Mouse (Mus musculus) limb, embryonic 11.5 days (tissue): ENCODE measurements around the gene Ccl25. TPM values are rescaled to one million over a fixed set of nuclear protein-coding genes. Genes with fewer than 3 reads are reported as not detected.
"Not testable (repeated sequence)": the region's sequence is repeated elsewhere in the genome, so short reads cannot be mapped to it uniquely, and the experiment has no call there.

Experiments
- ATAC-seq: fragments of 200-750 bp; cut with Nextera tagmentation; 2 replicates; pipeline ENCODE4 v1.8.0; 2017; ENCODE audit warnings: low read depth; ENCODE audit not compliant: insufficient number of reproducible peaks, low FRiP score, low TSS enrichment
- DNase-seq: peaks from one replicate; pipeline ENCODE4 v3.0.0-alpha.2; 2015; ENCODE audit warnings: low spot score
- H3K27ac ChIP-seq: fragments of 300-500 bp; sonication (generic); replicated peaks from 2 replicates; pipeline ENCODE4 v1.5.1; 2014; ENCODE audit warnings: low read depth, mild to moderate bottlenecking, low read length
- H3K27me3 ChIP-seq: fragments of 300-500 bp; sonication (generic); 2 replicates; pipeline ENCODE4 v1.6.1; 2014; ENCODE audit warnings: mild to moderate bottlenecking, low read length, mixed read lengths; ENCODE audit not compliant: control insufficient read depth, insufficient read depth
- H3K36me3 ChIP-seq: fragments of 300-500 bp; sonication (generic); 2 replicates; pipeline ENCODE4 v1.6.1; 2014; ENCODE audit warnings: mild to moderate bottlenecking, low read length, moderate library complexity, mixed read lengths; ENCODE audit not compliant: control insufficient read depth, insufficient read depth
- H3K4me1 ChIP-seq: fragments of 300-500 bp; sonication (generic); 2 replicates; pipeline ENCODE4 v1.6.1; 2014; ENCODE audit warnings: low read length, mixed read lengths; ENCODE audit not compliant: control insufficient read depth, insufficient read depth
- H3K4me2 ChIP-seq: fragments of 300-500 bp; sonication (generic); 2 replicates; pipeline ENCODE4 v1.6.1; 2014; ENCODE audit warnings: low read depth, mild to moderate bottlenecking, moderate library complexity; ENCODE audit not compliant: severe bottlenecking
- H3K4me3 ChIP-seq: fragments of 300-500 bp; sonication (generic); 2 replicates; pipeline ENCODE4 v1.5.1; 2014; ENCODE audit warnings: low read depth, low read length
- H3K9ac ChIP-seq: fragments of 300-500 bp; sonication (generic); 2 replicates; pipeline ENCODE4 v1.6.1; 2014; ENCODE audit warnings: mild to moderate bottlenecking, low read length
- H3K9me3 ChIP-seq: fragments of 300-500 bp; sonication (generic); 2 replicates; pipeline ENCODE4 v1.6.1; 2016; ENCODE audit warnings: low read length; ENCODE audit not compliant: control insufficient read depth
- WGBS: fragments of 180-500 bp; shearing (Covaris S2); extraction: QIAGEN DNeasy Blood & Tissue Kit; methylation state at CpG from one replicate; pipeline ENCODE4 v1.1.7; 2014; 5-methylcytosine and 5-hydroxymethylcytosine counted together
- polyA plus RNA-seq: library from polyadenylated mRNA; unstranded; fragments of >200 nt; fragmentation: Nextera tagmentation; extraction: Ambion mirVana; gene quantifications from 2 replicates; pipeline ENCODE4 v1.2.1, GENCODE M21; 2014

Ccl25 gene
- polyA plus RNA-seq, 1 experiment from 2014 or later, result 18.2 TPM

GRCm38 (mm10) chr8:4349335-4349734, 24.3 kb downstream of the Ccl25 start:
- ATAC-seq (no peak), DNase-seq (no peak)
- H3K4me2 ChIP-seq, result no peak overlapping the region
- H3K36me3 ChIP-seq, result no peaks in the 10 kb centered on the region
- no peaks in the 10 kb centered on the region for H3K27me3 ChIP-seq
- H3K4me1 ChIP-seq, result 0 out of 2 replicates have a peak, but pooled peaks cover 2% of the 10 kb centered on the region
- WGBS, result 65% methylated on average over 1 of the region's 1 CpGs
- no peak overlapping the region for H3K27ac ChIP-seq
- no peaks in the 10 kb centered on the region for H3K9me3 ChIP-seq
- no peak overlapping the region for H3K4me3 ChIP-seq
- H3K9ac ChIP-seq, result no peak overlapping the region

DNA sequence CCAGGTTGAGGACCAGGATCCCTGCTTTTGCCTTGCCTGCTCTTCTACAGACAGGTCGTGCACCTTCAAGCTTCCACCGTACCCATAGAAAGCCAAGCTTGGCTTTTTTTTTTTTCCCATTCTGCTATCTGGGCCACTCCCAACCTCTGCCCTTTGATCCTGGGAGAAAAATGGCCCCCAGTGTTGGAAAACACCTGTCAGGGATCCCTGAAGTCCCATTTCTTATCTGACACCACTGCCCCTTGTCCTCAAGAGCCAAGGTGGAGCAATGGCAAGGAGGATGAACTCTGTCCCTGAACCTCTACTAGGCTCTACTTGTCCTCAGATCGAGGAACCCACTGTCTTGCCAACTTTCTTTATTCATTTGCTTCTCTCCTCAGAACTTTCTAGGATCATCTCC, 25.6 kb downstream of the Ccl25 start:
- H3K27ac ChIP-seq, result no peak overlapping the region
- H3K36me3 ChIP-seq, result no peaks in the 10 kb centered on the region
- no peak overlapping the region for H3K4me2 ChIP-seq
- no peak overlapping the region for H3K4me3 ChIP-seq
- DNase-seq, result no peak
- H3K9ac ChIP-seq, result no peak overlapping the region
- no peaks in the 10 kb centered on the region for H3K27me3 ChIP-seq
- H3K9me3 ChIP-seq, result no peaks in the 10 kb centered on the region
- 91% methylated on average over 3 of the region's 3 CpGs for WGBS
- no peak for ATAC-seq
- H3K4me1 ChIP-seq, result 0 out of 2 replicates have a peak, but pooled peaks cover 2% of the 10 kb centered on the region

DNA sequence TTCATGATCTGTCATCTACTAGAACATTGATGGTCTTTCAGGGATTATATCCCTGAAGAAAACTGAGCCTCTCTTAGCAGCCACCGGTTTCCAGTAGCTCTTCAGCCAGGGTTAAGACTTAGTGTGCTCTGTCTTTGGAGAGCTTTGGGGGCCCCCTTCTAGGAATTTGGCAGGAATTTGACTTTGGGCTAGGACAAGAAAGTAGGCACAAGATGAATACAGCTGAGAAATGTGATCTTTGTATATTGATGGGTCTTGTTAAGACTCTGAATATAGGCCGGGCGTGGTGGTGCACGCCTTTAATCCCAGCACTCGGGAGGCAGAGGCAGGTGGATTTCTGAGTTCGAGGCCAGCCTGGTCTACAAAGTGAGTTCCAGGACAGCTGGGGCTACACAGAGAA, 27.6 kb downstream of the Ccl25 start:
- not testable (repeated sequence) for H3K4me2 ChIP-seq, ATAC-seq, DNase-seq, H3K36me3 ChIP-seq, H3K4me3 ChIP-seq, H3K9ac ChIP-seq, H3K27ac ChIP-seq, H3K9me3 ChIP-seq, H3K4me1 ChIP-seq, H3K27me3 ChIP-seq
- 91% methylated on average over 6 of the region's 6 CpGs for WGBS

GRCm38 (mm10) chr8:4353741-4354140, 28.7 kb downstream of the Ccl25 start:
- DNase-seq (no peak), ATAC-seq (no peak)
- Histone ChIP-seq H3K4me1 (no peaks in the 10 kb centered on the region), H3K36me3 (no peaks in the 10 kb centered on the region), H3K4me3 (no peak overlapping the region), H3K27me3 (no peaks in the 10 kb centered on the region), H3K27ac (no peak overlapping the region), H3K9me3 (no peaks in the 10 kb centered on the region), H3K9ac (no peak overlapping the region), H3K4me2 (no peak overlapping the region)
- WGBS, result 85% methylated on average over 4 of the region's 4 CpGs

DNA sequence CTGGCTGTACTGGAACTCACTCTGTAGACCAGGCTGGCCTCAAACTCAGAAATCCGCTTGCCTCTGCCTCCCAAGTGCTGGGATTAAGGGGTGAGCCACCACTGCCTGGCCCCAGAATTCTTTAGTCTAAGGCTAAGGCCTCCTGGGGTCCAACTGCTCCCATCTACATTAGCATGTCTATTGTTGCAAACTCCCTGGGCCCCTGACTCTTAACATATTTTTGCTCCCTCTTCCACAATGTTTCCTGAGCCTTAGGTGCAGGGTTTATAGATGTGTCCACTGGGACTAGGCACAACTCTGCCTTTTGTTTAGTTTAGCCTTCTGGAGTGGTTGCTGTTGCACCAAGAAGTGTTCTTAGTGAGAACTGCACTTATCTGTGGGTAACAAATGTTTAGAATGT, 29.5 kb downstream of the Ccl25 start:
- WGBS, result 86% methylated on average over 1 of the region's 1 CpGs
- Histone ChIP-seq H3K27ac (no peak overlapping the region), H3K4me2 (no peak overlapping the region), H3K36me3 (no peaks in the 10 kb centered on the region), H3K9ac (no peak overlapping the region), H3K9me3 (no peaks in the 10 kb centered on the region), H3K27me3 (no peaks in the 10 kb centered on the region), H3K4me3 (no peak overlapping the region), H3K4me1 (no peaks in the 10 kb centered on the region)
- no peak for ATAC-seq
- DNase-seq, result no peak

DNA sequence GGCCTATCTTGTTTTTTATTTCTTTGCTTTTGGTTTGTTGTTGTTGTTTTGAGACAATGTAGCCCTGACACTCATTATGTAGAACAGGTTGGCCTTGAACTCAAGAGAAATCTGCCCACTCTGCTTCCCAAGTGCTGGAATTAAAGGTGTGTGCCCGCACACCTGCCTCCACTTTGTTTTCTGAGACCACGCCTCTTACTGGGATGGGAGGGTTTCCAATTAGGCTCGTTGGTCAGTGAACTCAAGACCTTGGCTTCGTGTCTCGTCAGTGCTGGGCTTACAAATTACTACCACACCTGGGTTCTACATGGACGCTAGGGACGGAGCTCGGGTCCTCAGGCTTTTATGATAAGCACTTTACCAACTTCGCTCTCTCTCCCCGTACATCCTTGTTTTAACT, 30.4 kb downstream of the Ccl25 start:
- DNase-seq, result no peak
- Histone ChIP-seq H3K27ac (no peak overlapping the region), H3K9ac (no peak overlapping the region), H3K4me1 (no peaks in the 10 kb centered on the region), H3K4me2 (no peak overlapping the region), H3K9me3 (no peaks in the 10 kb centered on the region), H3K4me3 (no peak overlapping the region), H3K36me3 (no peaks in the 10 kb centered on the region), H3K27me3 (no peaks in the 10 kb centered on the region)
- 86% methylated on average over 10 of the region's 10 CpGs for WGBS
- ATAC-seq, result no peak

GRCm38 (mm10) chr8:4359362-4359761, 34.4 kb downstream of the Ccl25 start:
- Histone ChIP-seq H3K9ac (no peak overlapping the region), H3K27ac (no peak overlapping the region), H3K4me1 (no peaks in the 10 kb centered on the region), H3K27me3 (no peaks in the 10 kb centered on the region), H3K4me3 (no peak overlapping the region), H3K9me3 (no peaks in the 10 kb centered on the region), H3K36me3 (no peaks in the 10 kb centered on the region), H3K4me2 (no peak overlapping the region)
- DNase-seq (no peak), ATAC-seq (no peak)
- 67% methylated on average over 3 of the region's 3 CpGs for WGBS

- H3K9ac ChIP-seq, result no peak overlapping the region
- H3K4me2 ChIP-seq, result no peak overlapping the region
- H3K4me3 ChIP-seq, result no peak overlapping the region
- WGBS, result 80% methylated on average over 2 of the region's 2 CpGs
- H3K4me1 ChIP-seq, result no peaks in the 10 kb centered on the region
- no peak overlapping the region for H3K27ac ChIP-seq
- ATAC-seq, result no peak
- no peak for DNase-seq
- no peaks in the 10 kb centered on the region for H3K36me3 ChIP-seq
- H3K27me3 ChIP-seq, result no peaks in the 10 kb centered on the region
- H3K9me3 ChIP-seq, result no peaks in the 10 kb centered on the region
Measured at GRCm38 (mm10) chr8:4360922-4361321, 35.9 kb downstream of the Ccl25 start.

DNA sequence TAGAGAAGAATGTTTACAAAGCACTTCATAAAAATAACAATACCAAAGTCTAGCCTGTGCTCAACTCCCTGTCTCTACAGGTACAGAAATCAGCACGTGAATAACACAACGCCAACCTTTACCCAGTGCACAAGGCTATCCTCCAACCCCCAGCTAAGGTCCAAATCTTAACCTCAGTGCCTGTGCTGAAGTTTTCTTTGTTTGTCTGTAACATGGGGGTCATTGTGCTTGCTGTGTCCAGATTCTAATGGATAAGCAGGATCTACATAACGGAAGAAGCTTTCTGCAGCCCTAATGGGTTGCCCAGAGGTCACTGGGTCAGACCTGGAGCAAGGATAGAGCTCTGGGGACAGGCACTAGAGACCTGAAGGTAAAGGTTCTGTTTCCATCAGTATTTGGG, 41.2 kb downstream of the Ccl25 start:
- no peak for DNase-seq
- Histone ChIP-seq H3K27ac (no peak overlapping the region), H3K4me3 (no peak overlapping the region), H3K9me3 (no peaks in the 10 kb centered on the region), H3K27me3 (no peaks in the 10 kb centered on the region), H3K36me3 (no peaks in the 10 kb centered on the region), H3K9ac (no peak overlapping the region), H3K4me1 (no peaks in the 10 kb centered on the region), H3K4me2 (no peak overlapping the region)
- WGBS, result 89% methylated on average over 3 of the region's 3 CpGs
- ATAC-seq, result no peak
